Mouse (Mus musculus): ENCODE measurements around the gene Hoxd8.

The Hoxd8 gene

DNA sequence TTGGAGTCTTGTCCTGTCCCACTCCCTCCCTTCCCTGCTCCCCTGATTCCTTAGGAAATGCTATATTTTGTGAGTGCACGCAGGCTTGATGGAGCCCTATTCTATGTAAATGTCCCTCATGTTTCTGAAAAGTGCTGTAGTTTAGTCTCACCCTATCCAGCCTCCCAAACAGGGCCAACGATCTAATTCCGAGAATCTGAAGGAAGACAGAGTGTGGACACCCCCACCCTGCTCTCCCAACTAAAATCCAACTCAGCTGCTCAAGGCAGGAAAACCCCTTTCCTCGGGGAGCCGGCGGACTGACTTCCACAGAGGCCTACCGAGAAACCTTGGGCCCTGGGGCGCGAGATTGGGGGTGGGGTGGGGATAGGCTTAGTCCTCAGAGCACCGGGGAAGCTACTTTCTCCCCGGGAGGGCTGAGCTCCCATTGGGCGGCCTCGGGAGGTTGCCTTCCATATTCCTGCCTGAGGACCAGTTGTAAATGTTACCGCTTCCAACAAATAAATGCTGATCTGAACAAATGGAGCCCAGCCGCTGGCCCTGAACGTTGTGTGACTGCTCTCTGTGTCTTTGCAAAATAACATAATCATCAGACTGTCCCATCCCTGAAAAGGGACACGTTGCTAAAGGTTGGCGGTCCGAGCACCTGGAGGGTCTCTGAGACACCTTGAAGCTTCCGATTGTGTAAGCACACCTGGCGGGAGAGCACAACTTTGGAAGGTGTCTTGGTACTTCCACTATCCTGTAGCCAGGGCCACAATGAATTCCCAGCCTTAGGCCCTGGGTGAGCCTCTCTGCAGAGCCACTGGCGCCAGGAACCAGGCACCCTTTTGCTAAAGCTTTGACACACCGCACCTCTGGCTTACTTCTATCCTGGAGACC lies 4.5 kb upstream of the Hoxd8 start:
- DNase-seq: no peak

- no peak for DNase-seq
Measured at GRCm38 (mm10) chr2:74700546-74701112, 3.8 kb upstream of the Hoxd8 start.

DNA sequence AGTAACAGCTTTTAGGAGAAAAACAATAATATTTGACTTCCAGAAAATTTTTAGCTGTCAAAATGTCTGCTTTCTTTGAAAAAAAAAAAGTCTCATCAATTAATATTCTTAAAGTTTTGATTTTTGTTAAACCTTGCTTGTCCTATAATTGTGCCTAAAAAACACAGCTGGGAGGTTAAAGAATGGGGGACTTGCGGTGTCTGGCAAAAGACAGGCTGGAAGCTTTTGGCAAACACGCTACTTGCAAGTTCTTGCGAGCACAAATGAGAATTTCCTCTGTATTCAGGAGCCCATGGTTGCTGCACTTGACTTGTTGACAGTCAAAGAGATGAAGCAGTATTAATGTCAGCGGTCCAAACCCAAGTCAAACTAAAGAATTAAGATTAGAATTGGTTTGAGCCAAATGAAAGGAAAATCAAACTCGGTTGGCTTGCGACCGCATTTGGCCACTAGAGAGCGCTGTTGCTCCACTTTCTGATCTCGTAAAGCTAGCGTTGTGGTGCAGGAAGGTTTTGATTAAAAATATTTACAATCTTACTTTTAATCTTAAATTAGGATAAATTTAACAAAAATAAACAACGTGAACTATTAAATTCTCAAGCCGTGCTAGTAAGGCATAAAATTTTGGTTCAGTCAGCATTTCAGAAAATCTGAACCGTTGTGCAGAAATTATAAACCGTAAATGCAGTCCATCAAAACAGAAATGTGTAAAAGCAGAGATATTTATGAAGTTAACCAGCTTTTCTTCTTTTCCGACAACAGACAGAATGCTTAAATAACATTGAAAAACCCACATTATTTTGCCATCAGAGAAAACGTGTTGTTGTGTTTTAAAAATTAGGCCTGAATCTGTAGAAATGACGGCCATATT lies 2.2 kb upstream of the Hoxd8 start:
- peak; percentile 95 for DNase-seq

- DNase-seq: no peak
Measured at GRCm38 (mm10) chr2:74702820-74703219, 1.6 kb upstream of the Hoxd8 start.

GRCm38 (mm10) chr2:74703317-74703716 lies 1.1 kb upstream of the Hoxd8 start:
- no peak for DNase-seq

DNA sequence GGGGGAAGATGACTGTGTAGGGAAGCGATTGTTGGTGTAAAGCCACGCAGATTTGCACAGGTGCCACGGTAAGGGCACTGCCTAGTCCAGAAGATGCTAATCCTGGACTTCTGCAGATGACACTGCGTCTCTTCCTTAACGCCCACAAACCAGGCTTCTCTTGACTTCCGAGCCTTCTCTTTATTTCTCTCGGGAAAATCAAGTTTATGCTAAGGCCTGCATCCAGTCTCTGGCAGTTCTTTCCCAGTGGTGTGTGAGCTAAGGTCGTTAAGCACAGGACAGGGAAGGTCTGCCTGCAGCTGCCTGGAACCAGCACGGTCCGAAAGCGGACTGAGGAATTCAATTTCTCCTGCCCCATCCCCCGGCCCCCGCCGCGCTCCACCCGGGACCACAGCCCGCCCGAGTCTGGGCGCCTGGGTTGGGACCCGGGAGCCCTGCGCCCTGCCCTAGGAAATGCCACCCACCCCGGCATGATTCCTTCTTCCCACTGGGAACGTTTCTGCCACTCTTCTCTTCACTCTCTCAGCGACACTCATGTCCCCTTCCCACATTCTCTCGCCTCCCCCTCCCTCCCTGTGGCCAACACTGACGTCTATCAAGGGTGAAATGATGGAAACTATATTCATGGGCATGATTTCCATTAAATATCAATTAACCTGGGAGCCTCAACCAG lies 559 bp upstream of the Hoxd8 start:
- DNase-seq: no peak

DNA sequence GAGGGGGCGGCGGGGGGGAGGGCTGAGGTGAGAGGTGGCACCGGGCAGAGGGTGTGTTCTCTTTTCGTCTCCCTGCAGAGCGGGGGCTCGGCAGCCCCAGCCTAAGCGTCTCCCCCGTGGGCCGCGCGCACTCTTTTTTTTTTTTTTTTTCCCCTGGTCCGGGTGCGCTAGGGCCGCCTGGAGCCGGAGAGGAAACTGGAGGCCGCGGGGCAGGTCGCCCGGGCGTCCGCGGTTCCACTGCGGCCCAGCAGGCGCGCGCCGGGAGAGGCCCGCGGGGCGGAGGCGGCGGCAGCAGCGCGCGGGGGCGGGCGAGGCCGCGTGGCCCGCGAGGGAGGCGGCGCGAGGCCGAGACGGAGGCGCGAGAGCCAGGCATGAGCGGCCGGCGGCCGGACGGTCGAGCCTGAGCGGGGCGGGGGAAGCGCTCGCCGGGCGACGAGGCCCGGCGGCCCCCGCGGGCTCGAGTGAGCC lies 618 bp downstream of the Hoxd8 start:
- DNase-seq: no peak

GRCm38 (mm10) chr2:74705467-74706089 lies 1.2 kb downstream of the Hoxd8 start:
- no peak for DNase-seq

DNA sequence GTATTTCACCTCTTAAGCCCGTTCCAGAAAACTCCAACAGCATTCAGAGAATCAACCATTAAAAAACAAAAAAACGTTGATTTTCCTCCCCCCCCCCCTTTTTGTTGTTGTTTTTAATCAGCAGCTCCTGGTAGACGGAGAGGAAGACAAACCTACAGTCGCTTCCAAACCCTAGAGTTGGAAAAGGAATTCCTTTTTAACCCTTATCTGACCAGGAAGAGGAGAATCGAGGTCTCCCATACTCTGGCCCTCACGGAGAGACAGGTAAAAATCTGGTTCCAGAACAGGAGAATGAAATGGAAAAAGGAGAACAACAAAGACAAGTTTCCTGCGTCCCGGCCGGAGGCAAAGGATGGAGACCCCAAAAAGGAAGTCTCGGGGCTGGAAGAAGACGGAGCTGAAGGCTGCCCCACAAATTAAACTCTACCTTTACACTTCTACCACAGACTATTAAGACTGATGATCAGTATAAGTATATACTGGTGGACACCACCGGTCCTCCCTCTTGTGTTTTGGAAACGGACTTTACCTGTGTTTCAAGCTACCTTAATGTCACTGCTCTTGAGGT lies 2.1 kb downstream of the Hoxd8 start:
- DNase-seq: no peak

DNA sequence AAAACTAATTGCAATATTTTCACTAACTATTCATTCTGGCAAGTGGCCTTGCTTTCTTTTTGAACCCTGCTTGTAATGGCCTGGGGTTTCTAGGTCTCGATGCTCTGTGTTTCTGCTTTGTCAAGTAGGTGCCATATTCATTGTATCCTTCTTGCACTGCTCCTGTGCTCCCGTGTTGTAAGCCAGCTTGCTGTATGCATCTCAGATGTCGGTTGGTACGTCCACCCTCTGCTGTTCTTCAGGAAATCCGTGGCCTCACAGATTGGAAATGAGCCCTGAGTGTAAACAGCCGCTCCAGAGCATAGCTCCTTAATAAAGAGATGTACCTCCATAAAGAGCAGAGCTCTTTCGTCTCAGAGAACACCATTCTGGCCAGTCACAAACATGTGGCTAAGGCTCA lies 3.2 kb downstream of the Hoxd8 start:
- no peak for DNase-seq

DNA sequence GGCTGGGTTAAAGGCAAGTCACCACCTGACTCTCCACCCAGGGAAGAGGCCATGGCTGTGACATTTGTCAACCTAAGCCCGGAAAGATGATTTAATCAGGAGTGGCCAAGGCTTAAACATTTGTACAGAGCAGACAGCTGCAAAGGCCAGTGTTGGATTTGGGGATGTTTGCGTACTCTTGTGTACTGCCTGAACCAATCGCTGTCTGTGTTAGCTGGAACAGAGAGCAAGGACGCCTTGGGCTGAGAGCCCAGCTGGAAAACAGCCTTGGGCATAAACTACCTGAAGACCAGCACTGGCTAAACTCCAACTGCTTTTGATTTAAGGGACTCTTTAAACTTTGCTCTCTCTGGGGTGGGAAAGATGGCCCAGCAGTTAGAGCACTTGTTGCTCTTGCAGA lies 4.3 kb downstream of the Hoxd8 start:
- DNase-seq: no peak

DNA sequence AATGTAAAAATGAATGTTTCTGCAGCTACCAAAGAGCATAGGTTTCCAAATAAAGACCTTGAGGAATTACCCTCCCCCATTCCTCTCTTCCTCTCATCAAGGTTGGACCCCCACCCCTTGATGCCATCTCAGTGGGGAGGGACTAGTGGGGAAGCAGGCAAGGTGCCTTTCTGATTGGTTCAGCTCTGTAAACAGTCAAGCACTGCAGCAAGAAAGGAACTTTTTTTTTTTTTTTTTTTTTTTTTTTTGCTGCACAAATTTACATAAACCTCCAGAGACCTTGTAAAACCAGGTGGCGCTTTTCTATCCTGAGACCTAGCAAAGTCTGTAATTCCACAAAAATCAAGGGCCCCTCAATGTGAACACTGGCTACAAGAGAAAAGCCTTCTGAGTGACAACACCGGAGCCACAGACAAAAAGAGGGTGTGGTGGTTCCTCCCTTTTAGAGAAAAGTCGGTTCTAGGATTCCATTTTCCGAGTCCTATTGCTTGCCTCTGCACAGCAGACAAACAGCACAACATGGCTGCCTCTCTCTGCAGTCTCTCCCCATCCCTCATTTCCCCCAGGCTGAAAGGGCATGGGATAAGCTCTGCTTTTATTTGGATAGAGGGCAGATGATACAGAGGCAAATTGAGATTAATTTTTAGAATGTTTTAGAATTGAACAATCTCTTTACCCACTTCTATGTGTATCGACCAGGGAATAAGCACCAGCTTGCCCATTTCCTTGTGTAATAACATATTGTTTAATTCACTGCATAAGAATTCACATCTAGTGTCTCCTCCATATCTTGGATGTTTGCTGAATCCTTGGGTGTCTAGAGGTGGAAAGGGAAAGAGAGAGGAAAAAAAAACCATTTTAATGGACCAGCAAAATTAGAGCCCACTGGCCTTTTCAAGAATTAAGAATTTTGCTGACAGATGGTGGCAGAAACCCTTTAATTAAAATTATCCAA lies 5.3 kb downstream of the Hoxd8 start:
- no peak for DNase-seq

DNA sequence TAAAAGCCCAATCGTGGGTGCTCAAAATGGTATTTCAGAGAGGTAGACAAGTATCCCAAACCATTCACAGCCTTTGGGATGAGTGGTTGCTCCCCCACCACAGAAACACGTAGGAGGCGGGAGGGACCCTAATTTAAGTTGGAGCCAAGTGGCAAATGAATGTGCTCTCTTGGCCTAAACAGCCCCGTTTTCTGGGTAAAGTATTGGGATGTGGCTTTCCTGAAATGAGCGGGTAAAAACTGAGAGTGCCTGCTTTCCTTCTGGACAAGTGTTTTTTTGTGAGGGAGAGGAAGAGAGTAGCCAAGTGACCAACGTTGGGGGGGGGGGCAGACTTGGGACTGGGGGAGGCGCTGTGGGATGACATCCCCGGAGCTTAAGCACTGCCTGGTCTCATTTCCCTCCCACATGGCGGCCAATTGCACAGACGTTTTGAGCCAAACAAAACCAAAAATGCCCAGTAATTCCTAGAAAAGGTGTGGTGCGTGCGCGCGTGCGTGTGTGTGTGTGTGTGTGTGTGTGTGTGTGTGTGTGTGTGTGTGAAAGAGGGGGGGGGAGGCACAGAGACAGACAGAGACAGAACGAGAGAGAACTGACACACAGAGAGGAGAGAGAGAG lies 6.6 kb downstream of the Hoxd8 start:
- DNase-seq: no peak

- no peak for DNase-seq
Measured at GRCm38 (mm10) chr2:74711721-74712621, 7.6 kb downstream of the Hoxd8 start, which contains the start of the genes Hoxd3 and Hoxd4. TSS of gene Hoxd3 (plus strand) at chr2:74711927. TSS of gene Hoxd4 (plus strand) at chr2:74711929.

DNA sequence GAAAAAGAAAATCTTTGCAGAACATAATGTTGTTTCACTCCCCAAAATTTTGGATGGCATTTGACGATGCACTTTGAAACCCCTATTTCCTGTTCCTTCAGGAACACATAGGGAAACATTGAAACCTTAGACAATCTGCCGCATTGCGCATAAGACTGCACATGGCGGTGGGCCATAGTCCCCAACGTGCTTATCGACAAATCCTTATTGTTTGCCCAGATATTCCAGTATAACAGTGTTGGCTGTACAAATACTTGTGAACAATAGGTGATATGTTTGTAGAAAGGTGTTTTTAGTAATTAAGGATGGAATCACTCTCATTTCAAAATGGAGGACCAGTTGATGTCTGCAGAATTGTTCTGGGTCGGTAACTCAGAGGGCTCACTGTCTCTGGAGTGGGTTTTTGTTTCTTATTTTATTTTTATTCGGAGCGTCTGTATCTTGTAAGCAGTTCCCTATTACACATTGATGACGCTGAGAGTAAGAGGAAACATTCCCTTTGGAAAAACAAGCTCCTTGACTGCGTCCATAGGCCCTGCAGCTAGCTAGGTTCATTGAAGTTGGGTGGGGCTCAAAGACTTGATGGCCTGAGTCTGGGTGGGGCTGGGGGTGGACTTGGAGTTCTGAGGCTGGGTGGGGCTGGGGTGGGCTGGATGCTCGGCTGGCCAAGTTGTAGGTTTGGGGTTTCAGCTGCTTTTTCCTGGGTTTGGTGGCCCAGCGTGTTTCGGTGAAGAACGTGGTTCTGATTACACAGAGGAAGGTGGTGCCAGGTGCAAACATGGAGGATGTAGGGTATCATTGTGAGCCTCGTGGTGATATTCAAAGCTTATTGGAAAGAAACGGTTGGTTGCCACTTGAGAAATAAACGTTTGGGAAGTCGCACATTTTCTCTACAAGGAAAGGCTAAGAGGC lies 9.1 kb downstream of the Hoxd8 start:
- no peak for DNase-seq

GRCm38 (mm10) chr2:74714156-74714789 lies 9.9 kb downstream of the Hoxd8 start:
- DNase-seq: no peak

DNA sequence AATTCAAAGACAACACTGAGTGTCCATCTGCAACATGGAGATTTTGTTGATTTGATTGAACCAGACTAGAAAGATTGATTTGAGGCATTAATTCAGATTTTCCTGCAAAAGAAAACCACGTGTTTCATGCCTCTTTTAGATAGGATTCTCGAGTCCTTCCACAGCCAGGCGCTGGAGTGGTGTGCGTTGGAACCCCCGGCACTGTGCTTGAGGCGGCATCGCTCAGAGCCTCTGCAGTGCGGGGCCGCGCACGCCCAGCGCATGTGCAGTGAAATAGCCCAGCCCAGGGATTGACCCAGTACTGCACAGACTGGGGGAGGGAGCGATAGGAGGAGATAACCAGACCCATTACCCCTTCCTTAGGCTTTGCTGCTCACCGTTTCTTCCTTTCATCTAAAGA lies 10.5 kb downstream of the Hoxd8 start:
- DNase-seq: no peak

Data from right cerebral cortex, postnatal 4 days (tissue).